Mouse (Mus musculus) embryo, embryonic 10 days (tissue): ENCODE results near the gene Elavl3.
A peak's percentile ranks its signal among the peaks of the same experiment; 100 is the strongest.

Source experiments
- DNase-seq: peaks from one replicate; pipeline ENCODE4 v3.0.0-alpha.2; 2015; ENCODE audit warnings: low spot score

Elavl3 gene

GRCm38 (mm10) chr9:22002194-22003162 lies 49.3 kb downstream of the Elavl3 start, which contains the start of the genes Ccdc151 and Prkcsh:
Ccdc151 (minus strand) TSS chr9:22002634.
Prkcsh (plus strand) TSS chr9:22002806.
- peak; percentile 100 for DNase-seq

DNA sequence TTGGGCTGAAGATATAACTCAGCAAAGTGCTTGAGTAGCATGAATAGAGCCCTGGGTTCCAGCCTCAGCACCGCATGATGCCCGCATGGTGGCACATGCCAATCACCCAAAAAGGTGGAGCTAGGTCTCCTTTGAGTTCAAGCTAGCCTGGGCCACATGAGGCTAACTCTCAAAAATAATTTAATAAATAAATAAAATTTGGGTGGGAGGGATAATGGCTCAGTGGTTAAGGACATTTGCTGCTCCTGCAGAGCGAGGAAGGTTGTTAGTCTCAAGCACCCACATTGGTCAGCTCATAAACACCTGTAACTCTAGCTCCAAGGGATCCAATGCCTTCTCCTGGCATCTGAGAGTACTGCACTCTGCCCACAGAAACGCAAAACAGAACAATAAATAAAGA lies 50.2 kb downstream of the Elavl3 start:
- no peak for DNase-seq

DNA sequence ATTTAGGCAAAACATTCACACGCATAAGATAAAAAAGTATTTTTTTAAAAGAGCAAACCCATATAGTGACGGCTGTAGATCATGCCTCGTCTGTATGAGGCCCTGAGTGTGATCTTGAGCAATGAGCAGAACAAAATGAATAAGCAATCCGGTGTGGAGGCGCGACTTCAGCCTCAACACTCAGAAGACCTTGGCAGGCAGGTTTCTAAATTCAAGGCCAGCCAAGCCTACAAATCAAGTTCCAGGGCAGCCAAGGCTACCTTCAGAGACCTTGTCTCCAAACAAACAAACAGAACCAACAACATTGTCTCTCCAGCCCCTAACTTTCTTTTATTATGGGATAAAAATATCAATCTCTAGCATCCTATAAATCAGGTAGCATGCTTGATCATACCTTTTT lies 51.5 kb downstream of the Elavl3 start:
- no peak for DNase-seq

GRCm38 (mm10) chr9:21996178-21996867 lies 55.5 kb downstream of the Elavl3 start:
- no peak for DNase-seq

DNA sequence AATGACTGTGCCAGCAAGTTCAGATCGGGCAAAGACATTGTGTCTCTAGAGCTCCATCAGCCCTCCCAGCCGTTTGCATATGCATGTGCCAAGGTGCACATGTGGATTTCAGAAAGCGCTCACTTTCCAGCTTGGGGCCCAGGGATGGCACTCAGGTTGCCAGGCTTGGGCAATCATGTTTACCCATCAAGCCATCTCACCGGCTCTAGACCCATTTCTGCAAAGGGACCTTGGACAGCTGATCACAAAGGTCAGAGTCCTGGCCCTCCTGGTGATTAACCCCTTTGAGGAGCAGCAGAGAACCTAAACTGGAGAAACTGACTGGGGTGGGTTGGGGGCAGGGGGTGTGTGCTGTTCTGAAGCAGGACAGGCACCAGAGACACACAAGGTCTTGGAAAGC lies 59.6 kb downstream of the Elavl3 start:
- DNase-seq: no peak

DNA sequence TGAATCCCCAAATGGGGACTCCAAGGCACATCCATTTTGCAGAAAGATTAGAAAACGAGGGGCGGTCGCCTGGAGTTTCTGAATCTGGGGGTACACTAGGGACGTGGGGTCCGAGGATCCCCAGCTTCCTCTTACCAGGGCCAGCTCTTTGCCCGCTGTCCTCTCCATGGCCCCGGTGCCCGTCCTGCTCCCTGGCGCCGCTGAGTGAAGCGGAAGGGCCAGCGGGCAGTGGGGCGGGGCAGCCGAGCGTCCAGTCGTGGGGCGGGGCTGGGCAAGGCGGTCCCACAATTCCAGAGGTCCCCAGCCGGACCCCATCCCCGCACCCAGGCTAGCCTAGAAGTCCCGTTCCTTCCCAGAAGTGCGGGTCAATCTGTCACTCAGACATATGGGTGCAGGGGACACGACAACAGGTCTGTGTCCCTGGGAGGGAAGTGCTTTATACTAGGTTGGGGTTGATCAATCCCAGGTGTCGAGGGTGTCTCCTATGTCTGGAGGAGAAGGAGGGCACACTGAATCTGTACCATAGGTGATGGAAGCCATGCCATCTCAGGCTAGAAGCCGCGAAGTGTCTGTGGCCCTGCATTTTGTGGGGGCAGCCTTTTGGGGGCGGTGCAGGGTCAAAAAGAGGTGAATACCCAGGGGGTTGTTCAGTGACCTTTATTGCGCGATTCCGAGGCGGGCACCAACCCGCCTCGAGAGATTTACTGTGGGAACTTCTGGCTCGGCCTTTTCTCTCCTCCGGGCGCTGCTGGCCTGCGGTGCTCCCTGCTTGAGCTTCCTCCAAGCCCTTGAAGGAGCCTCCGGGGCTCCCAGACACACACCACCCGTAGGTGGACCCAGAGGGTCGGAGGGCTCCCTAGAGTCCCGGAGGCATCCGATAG lies 62.4 kb downstream of the Elavl3 start, which contains the start of gene Rgl3:
Gene Rgl3 (minus strand): TSS at position 217 of the 881 bp plus-strand sequence.
- DNase-seq: peak; percentile 61

GRCm38 (mm10) chr9:21988421-21989101 lies 63.3 kb downstream of the Elavl3 start:
- DNase-seq: peak; percentile 47

DNA sequence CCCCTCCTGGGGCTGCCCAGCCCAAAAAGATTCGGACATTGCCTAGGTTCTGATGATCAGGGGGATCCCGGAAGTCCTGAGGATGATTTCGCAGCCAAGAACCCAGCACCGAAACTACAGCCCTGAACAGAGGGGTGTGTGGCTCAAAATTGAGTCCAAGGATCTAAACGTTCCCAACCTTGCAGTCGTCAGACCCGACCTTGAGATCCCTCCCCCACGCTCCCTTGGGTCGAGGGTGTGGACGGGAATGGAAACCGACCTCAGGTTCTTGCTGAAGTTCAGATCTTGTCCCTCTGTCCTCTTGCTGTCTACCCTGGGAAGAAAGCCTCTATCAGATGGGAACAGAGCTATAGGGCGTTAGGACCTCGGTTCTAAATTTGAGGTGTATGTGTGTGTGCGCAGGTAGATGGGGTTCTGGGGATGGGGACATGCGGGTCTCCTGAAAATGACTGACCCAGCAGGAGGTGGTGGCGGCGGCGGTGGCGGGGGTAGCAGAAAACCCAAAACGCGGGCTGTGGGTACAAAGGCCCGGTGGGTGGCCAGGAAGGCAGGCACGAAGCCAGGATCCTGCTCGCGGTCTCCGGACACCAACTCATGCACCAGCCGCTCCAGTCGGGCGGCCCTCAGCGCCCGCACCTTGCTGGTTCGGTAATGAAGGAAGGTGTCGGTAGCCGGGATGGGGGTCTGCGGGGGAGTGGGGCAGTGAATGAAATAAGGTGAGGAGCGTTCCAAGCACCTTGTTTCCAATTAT lies 64.1 kb downstream of the Elavl3 start:
- no peak for DNase-seq

DNA sequence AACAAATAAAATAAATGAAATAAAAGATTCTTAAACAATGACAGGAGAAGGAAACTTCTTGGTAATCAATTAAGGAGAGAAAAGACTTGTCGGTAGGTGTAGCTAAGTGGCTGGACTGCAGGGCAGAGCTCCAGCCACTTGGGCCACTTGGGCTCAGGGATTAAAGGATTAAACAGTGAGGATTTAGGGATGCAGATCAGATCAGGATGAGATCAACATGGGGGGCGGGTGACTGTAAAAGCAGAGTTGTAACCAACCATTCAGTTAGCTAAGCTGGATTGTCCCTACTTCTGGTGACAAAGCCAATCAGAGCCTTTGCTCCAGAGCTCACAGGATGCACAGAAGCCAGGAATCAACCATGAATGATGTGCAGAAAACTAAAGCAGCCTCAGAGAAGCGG lies 67.9 kb downstream of the Elavl3 start:
- no peak for DNase-seq

GRCm38 (mm10) chr9:21978398-21979128 lies 73.3 kb downstream of the Elavl3 start:
- no peak for DNase-seq

- DNase-seq: no peak
These were observed 73.9 kb downstream of the Elavl3 start for GRCm38 (mm10) chr9:21977972-21978371.

DNA sequence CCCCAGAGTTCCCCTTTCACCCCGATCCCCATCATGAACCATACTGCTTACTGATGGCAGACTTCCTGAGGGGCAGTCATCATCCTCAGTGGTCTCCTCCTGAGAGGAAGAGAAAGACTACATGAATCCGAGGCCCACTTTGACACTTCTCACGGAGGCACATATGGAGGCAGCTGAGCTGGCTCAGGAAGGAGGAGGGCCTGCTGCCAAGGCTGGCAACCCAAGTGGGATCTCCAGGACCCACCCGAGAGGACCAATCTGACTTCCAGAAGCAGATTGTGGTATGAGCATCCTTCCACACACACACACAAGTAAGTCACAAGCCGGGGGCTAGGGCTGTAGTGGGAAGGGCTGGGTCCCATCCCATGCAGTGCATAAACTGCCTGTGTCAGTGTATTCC lies 74.5 kb downstream of the Elavl3 start:
- DNase-seq: no peak

- DNase-seq: peak; percentile 18
These were observed 75.1 kb downstream of the Elavl3 start for GRCm38 (mm10) chr9:21976626-21977175.

- no peak for DNase-seq
These were observed 82.5 kb downstream of the Elavl3 start for GRCm38 (mm10) chr9:21969304-21969703.

DNA sequence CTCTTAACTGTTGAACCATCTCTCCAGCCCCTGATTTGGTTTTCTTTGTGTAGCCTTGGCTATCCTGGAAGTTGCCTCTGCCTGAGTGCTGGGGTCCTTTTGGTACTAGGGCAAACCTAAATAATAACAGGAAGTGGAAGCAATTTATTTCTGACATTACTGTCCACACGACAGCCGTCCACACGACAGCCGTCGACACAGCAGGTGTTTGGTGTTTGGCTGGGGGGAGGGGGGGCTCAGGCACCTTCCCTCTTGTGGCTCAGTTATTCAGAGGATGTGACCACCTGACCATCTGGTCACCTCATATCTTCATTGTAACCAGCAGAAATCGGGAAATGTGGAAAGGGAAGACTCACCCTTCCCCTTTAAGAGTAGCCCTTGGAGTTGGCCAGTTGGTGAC lies 82.9 kb downstream of the Elavl3 start:
- no peak for DNase-seq
